Mouse (Mus musculus) ES-E14 (cell line): ENCODE data around the gene Cst6. TPM values are rescaled to one million over a fixed set of nuclear protein-coding genes. Genes with fewer than 3 reads are reported as not detected.

Experiments
- DNase-seq: peaks from one replicate; pipeline ENCODE4 v3.0.0-alpha.2; 2013; ENCODE audit warnings: low read depth, low spot score
- H3K27ac ChIP-seq: 2 replicates; pipeline ENCODE4 v1.5.1; 2012; ENCODE audit warnings: low read depth, mild to moderate bottlenecking, low read length, moderate library complexity, mixed read lengths; ENCODE audit not compliant: poor library complexity, insufficient read depth, severe bottlenecking
- H3K36me3 ChIP-seq: 2 replicates; pipeline ENCODE4 v1.6.1; 2012; ENCODE audit warnings: mild to moderate bottlenecking, low read length, moderate library complexity, mixed read lengths; ENCODE audit not compliant: control insufficient read depth, poor library complexity, insufficient read depth, severe bottlenecking
- H3K4me1 ChIP-seq, 2 experiments: fragments of 150-350 bp in 1 of 2; sonication (generic) in 1 of 2; 2 replicates each; pipeline ENCODE4 v1.6.1; 2012; ENCODE audit warnings: low read length in 2 of 2, mild to moderate bottlenecking in 1 of 2, mixed read lengths in 1 of 2; ENCODE audit not compliant: control insufficient read depth in 2 of 2, insufficient read depth in 2 of 2, poor library complexity in 1 of 2
- H3K4me3 ChIP-seq, 2 experiments: fragments of 150-350 bp in 1 of 2; sonication (generic) in 1 of 2; 2 replicates each; pipeline ENCODE4 v1.5.1; 2012; ENCODE audit warnings: low read length in 2 of 2, low read depth in 1 of 2, mild to moderate bottlenecking in 1 of 2, mixed read lengths in 1 of 2; ENCODE audit not compliant: insufficient read depth in 1 of 2, poor library complexity in 1 of 2, severe bottlenecking in 1 of 2
- H3K9ac ChIP-seq: 2 replicates; pipeline ENCODE4 v1.6.1; 2012; ENCODE audit warnings: low read depth, mild to moderate bottlenecking, low read length, mixed read lengths; ENCODE audit not compliant: poor library complexity, insufficient read depth, severe bottlenecking
- H3K9me3 ChIP-seq: fragments of 150-350 bp; sonication (generic); 2 replicates; pipeline ENCODE4 v1.6.1; 2012; ENCODE audit warnings: low read depth, mild to moderate bottlenecking, low read length; ENCODE audit not compliant: control insufficient read depth, insufficient read depth
- CHD2 ChIP-seq: IDR thresholded peaks from 2 replicates; pipeline ENCODE4 v1.6.1; 2014; ENCODE audit warnings: mild to moderate bottlenecking, low read depth, low read length, inconsistent platforms
- HCFC1 ChIP-seq: IDR thresholded peaks from 2 replicates; pipeline ENCODE4 v1.6.1; 2012; ENCODE audit warnings: low read length, inconsistent platforms, borderline replicate concordance; ENCODE audit not compliant: insufficient read depth
- MAFK ChIP-seq: IDR thresholded peaks from 2 replicates; pipeline ENCODE4 v1.6.1; 2014; ENCODE audit warnings: mild to moderate bottlenecking, low read depth, low read length, inconsistent platforms; ENCODE audit not compliant: insufficient read depth
- ZC3H11A ChIP-seq: IDR thresholded peaks from 2 replicates; pipeline ENCODE4 v1.6.1; 2012; ENCODE audit warnings: low read depth, mild to moderate bottlenecking, inconsistent platforms, low read length, borderline replicate concordance
- ZNF384 ChIP-seq: IDR thresholded peaks from 2 replicates; pipeline ENCODE4 v1.6.1; 2012; ENCODE audit warnings: low read depth, low read length, inconsistent platforms
- in situ Hi-C, 2 experiments: fragments of 600-800 bp; cut with MboI; formaldehyde crosslinking; loops; one replicate each; pipeline ENCODE4 v1.15.1; 2025; ENCODE audit warnings: low sequenced_read_pairs in 2 of 2, inconsistent platforms in 1 of 2; ENCODE audit not compliant: unreplicated experiment in 2 of 2
- total RNA-seq: library from RNA; depleted of rRNA; stranded (reverse); fragments of 300-350 nt; gene quantifications from 2 replicates; pipeline ENCODE4 v1.2.3, GENCODE M21; 2012

The Cst6 gene
- total RNA-seq, 1 experiment: 1.1 TPM

- in situ Hi-C loops: no loop called here
- H3K27ac ChIP-seq: no peak overlapping the region
- H3K4me1 ChIP-seq: peaks cover 0 to 2% of the 10 kb centered on the region in 2 experiments; a peak in 2 of 4 replicates
- no peaks in the 10 kb centered on the region for H3K9me3 ChIP-seq
- H3K36me3 ChIP-seq: no peaks in the 10 kb centered on the region
- no peak for DNase-seq
- TF ChIP-seq ZNF384 (no peak), ZC3H11A (no peak), MAFK (no peak)
- no peak overlapping the region for H3K4me3 ChIP-seq
- H3K9ac ChIP-seq: no peak overlapping the region
These were observed 14.6 kb downstream of the Cst6 start for GRCm38 (mm10) chr19:5334741-5335140.

GRCm38 (mm10) chr19:5327970-5328369 lies 21.4 kb downstream of the Cst6 start:
- DNase-seq: no peak
- peaks cover 0 to 3% of the 10 kb centered on the region in 2 experiments; a peak in 1 of 4 replicates for H3K4me1 ChIP-seq
- H3K9me3 ChIP-seq: no peaks in the 10 kb centered on the region
- peak overlapping the region; percentile 23; the same call in 1 of the 2 replicates for H3K9ac ChIP-seq
- TF ChIP-seq ZNF384 (no peak), ZC3H11A (no peak), HCFC1 (no peak), MAFK (no peak)
- in situ Hi-C loops: no loop called here
- H3K36me3 ChIP-seq: no peaks in the 10 kb centered on the region
- H3K4me3 ChIP-seq: peak overlapping the region in 1 of 2 experiments; percentile 30; a peak in 1 of 4 replicates
- no peak overlapping the region for H3K27ac ChIP-seq

GRCm38 (mm10) chr19:5323801-5324200 lies 25.6 kb downstream of the Cst6 start:
- TF ChIP-seq ZC3H11A (no peak), HCFC1 (no peak), CHD2 (no peak), ZNF384 (no peak), MAFK (no peak)

GRCm38 (mm10) chr19:5313189-5313588 lies 36.2 kb downstream of the Cst6 start:
- 0 out of 2 replicates have a peak, but pooled peaks cover 1% of the 10 kb centered on the region for H3K9me3 ChIP-seq
- no peaks in the 10 kb centered on the region for H3K36me3 ChIP-seq
- TF ChIP-seq MAFK (no peak), HCFC1 (no peak)
- no peak overlapping the region for H3K9ac ChIP-seq
- in situ Hi-C loops: no loop called here
- no peak overlapping the region for H3K27ac ChIP-seq
- H3K4me1 ChIP-seq: no peaks in the 10 kb centered on the region
- DNase-seq: no peak
- no peak overlapping the region for H3K4me3 ChIP-seq

More at GRCm38 (mm10) chr19:5323801-5324200, 25.6 kb downstream of the Cst6 start:
- in situ Hi-C loops: no loop called here
- Histone ChIP-seq H3K9ac (no peak overlapping the region), H3K4me1 (peaks cover 0 to 3% of the 10 kb centered on the region in 2 experiments; a peak in 1 of 4 replicates), H3K27ac (no peak overlapping the region), H3K36me3 (no peaks in the 10 kb centered on the region), H3K9me3 (no peaks in the 10 kb centered on the region), H3K4me3 (peak overlapping the region in 1 of 2 experiments; percentile 30; a peak in 1 of 4 replicates)
- no peak for DNase-seq

- Histone ChIP-seq H3K9me3 (no peaks in the 10 kb centered on the region), H3K36me3 (no peaks in the 10 kb centered on the region), H3K4me1 (peaks cover 0 to 3% of the 10 kb centered on the region in 2 experiments; a peak in 1 of 4 replicates), H3K27ac (no peak overlapping the region), H3K9ac (no peak overlapping the region), H3K4me3 (no peak overlapping the region)
- DNase-seq: no peak
- no peak for TF ChIP-seq ZC3H11A
- TF ChIP-seq MAFK: no peak
- TF ChIP-seq ZNF384: no peak
- TF ChIP-seq CHD2: no peak
- TF ChIP-seq HCFC1: no peak
- in situ Hi-C loops: no loop called here
These were observed 40.3 kb downstream of the Cst6 start for GRCm38 (mm10) chr19:5309025-5309424.
